Mouse (Mus musculus) retina, embryonic 14.5 days (tissue): Measurements from ENCODE around the gene Naif1.
A peak's percentile ranks its signal among the peaks of the same experiment; 100 is the strongest.

Experiments used
- DNase-seq: peaks from one replicate; pipeline ENCODE4 v3.0.0-alpha.2; 2015; ENCODE audit warnings: low spot score

Naif1 gene

GRCm38 (mm10) chr2:32449761-32450754 lies at the start of gene Naif1:
TSS of gene Naif1 (plus strand) at chr2:32450457.
- no peak for DNase-seq

- DNase-seq = peak; percentile 100
Measured at GRCm38 (mm10) chr2:32404663-32405062, 45.6 kb upstream of the Naif1 start.

- DNase-seq = no peak
Measured at GRCm38 (mm10) chr2:32407144-32407824, 43.0 kb upstream of the Naif1 start.

- DNase-seq = no peak
Measured at GRCm38 (mm10) chr2:32408429-32409424, 41.5 kb upstream of the Naif1 start.

GRCm38 (mm10) chr2:32411407-32411806 lies 38.9 kb upstream of the Naif1 start:
- no peak for DNase-seq

- no peak for DNase-seq
Measured at GRCm38 (mm10) chr2:32412742-32413531, 37.3 kb upstream of the Naif1 start.

- DNase-seq = no peak
Measured at GRCm38 (mm10) chr2:32413936-32414335, 36.3 kb upstream of the Naif1 start.

- DNase-seq = no peak
Measured at GRCm38 (mm10) chr2:32415801-32416200, 34.5 kb upstream of the Naif1 start.

GRCm38 (mm10) chr2:32416556-32416955 lies 33.7 kb upstream of the Naif1 start:
- DNase-seq = no peak

GRCm38 (mm10) chr2:32417486-32417885 lies 32.8 kb upstream of the Naif1 start:
- no peak for DNase-seq

- no peak for DNase-seq
Measured at GRCm38 (mm10) chr2:32418430-32419151, 31.7 kb upstream of the Naif1 start.

- no peak for DNase-seq
Measured at GRCm38 (mm10) chr2:32419359-32419758, 30.9 kb upstream of the Naif1 start.

- DNase-seq = no peak
Measured at GRCm38 (mm10) chr2:32420066-32420608, 30.1 kb upstream of the Naif1 start.

GRCm38 (mm10) chr2:32420647-32421046 lies 29.6 kb upstream of the Naif1 start:
- no peak for DNase-seq

- no peak for DNase-seq
Measured at GRCm38 (mm10) chr2:32421851-32422251, 28.4 kb upstream of the Naif1 start.

- peak; percentile 79 for DNase-seq
Measured at GRCm38 (mm10) chr2:32423481-32424331, 26.6 kb upstream of the Naif1 start.

- DNase-seq = no peak
Measured at GRCm38 (mm10) chr2:32424796-32425195, 25.5 kb upstream of the Naif1 start.

- no peak for DNase-seq
Measured at GRCm38 (mm10) chr2:32425568-32425967, 24.7 kb upstream of the Naif1 start.

- no peak for DNase-seq
Measured at GRCm38 (mm10) chr2:32426141-32426540, 24.1 kb upstream of the Naif1 start.
